Mouse (Mus musculus) c-Kit-positive CD71-positive TER-119-positive erythroid progenitor cells, embryonic 14.5 days (primary cell): ENCODE measurements around the gene Rap1gap2.

Source experiments
- DNase-seq: peaks from one replicate; pipeline ENCODE4 v3.0.0-alpha.2; 2013; ENCODE audit warnings: low spot score

Rap1gap2 gene

DNA sequence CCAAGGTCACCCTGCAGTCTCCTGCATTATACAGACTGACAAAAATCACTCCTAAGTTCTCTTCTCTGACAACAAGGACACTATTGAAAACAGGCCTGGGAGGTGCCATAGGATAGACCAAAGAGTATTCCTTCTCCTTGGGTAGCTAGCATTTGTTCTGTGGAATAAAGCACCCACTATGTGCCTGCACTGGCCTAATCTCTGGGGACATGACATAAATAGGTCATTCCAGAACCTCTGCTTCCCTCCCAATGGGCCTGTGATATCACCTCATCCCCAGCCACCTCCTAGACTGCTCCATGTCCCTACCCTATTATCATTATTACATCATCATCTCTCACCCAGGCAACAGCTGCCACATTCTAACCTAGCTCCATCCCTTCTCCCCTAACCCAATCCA is 108.7 kb downstream of the Rap1gap2 start:
- no peak for DNase-seq

DNA sequence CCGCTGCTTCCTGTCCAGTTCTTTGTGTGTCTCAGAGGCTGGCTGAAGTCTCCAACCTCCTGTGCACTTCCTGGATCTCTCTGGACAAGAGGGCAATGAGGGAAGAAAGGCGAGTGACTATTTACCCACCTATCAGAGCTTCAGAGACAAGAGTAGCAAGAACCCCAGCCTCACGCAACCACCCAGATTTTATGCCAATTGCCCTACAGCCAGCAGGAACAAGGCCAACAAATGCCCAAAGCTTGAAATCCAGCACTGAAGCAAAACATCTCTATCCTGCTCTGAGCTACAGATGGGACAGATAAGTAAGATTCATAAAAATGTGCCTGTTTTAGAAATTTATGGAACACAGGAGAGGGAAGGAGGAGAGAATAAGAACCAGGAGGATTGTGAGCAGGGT is 109.7 kb downstream of the Rap1gap2 start:
- DNase-seq = no peak

GRCm38 (mm10) chr11:74499521-74500099 is 111.1 kb downstream of the Rap1gap2 start:
- no peak for DNase-seq

GRCm38 (mm10) chr11:74499058-74499457 is 111.7 kb downstream of the Rap1gap2 start:
- DNase-seq = no peak

GRCm38 (mm10) chr11:74496581-74496980 is 114.1 kb downstream of the Rap1gap2 start:
- DNase-seq = no peak

- no peak for DNase-seq
These were observed 116.8 kb downstream of the Rap1gap2 start for GRCm38 (mm10) chr11:74493936-74494335.

- DNase-seq = no peak
These were observed 117.4 kb downstream of the Rap1gap2 start for GRCm38 (mm10) chr11:74493172-74493862.

- no peak for DNase-seq
These were observed 119.6 kb downstream of the Rap1gap2 start for GRCm38 (mm10) chr11:74491130-74491529.

- DNase-seq = no peak
These were observed 121.5 kb downstream of the Rap1gap2 start for GRCm38 (mm10) chr11:74489239-74489638.

DNA sequence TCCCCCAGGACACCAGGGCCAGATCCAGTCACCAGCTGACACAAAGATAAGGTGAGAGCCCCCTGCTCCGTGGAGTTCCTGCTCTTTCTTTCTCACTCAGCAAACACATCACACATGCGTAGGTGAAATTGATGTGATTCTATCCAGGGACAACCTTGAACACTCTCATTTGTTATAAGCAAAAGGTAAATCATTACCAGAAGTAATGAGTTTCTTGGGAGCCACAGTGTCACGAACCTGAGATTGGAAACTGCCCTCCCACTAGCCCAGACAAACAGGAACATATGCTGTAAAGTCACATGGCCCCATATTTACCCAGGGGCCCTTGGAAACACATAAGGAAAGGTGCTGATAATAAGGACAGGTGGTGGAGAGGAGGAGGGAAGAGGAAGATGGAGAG is 122.8 kb downstream of the Rap1gap2 start:
- no peak for DNase-seq

GRCm38 (mm10) chr11:74485435-74486217 is 125.1 kb downstream of the Rap1gap2 start:
- no peak for DNase-seq

DNA sequence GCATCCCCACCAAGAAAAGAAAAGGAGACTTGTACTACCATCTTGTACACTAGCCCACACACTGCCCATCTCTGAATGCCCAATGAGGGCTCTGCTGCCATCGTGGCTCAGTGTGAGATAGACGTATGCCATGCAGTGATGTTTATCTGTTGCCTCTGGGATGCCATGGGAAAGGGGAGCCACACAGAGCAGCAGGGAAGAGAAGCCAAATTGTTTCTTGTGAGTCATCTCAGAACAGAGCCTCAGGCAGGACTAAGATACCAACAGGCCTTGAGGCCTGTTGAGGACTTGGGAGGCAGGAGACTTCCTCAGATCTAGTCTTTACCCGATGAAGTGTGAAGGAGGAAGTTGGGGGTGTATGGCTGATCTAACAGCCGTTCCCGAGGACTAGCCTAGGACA is 126.8 kb downstream of the Rap1gap2 start:
- DNase-seq = no peak

- no peak for DNase-seq
These were observed 127.4 kb downstream of the Rap1gap2 start for GRCm38 (mm10) chr11:74483153-74483817.

GRCm38 (mm10) chr11:74481797-74482196 is 128.9 kb downstream of the Rap1gap2 start:
- DNase-seq = no peak

DNA sequence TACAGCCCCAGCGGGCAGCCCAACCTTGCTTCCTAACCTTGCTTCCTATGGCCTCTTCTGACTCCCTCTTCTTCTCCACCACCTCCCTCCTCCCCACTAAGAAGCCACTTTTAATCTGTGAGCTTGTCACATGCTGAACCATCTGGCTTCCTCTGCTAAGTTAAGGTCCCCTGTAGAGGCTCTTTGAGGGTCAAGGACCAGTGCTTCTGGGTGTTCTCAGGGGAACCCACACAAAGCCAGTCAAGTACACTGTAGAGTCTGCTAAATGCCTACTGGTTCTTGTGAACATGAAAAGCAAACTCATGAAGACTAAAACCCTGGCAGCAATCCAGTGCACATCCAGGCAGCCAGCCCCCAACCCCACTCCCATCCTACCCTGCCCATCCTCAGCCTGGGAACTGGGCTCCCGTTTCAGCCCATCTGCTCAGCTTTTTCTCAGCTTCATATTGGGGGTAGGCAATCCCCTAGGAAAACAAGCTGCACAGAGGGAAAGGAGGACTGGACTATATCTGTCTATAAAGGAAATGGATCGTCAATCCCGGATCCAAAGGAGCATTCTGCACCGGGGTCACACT is 130.9 kb downstream of the Rap1gap2 start:
- DNase-seq = no peak

DNA sequence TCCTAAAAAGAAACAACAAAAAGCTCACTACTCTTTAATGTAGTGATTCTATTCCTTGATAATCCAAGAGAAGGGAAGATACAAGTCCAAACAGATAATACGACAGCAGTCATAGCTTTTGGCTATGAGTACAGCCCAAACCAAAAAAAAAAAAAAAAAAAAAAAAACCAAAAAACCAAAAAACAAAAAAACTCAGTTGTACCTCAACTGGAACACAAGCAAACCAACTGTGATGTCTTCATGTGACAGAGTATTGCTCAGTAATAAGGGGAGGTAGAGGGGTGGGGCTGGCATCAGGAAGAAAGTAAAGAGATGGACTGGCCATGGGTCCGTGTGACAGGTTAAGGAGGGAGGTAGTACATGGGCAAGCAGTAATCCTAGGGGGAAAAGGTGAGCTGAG is 131.8 kb downstream of the Rap1gap2 start:
- no peak for DNase-seq

GRCm38 (mm10) chr11:74472671-74473070 is 138.0 kb downstream of the Rap1gap2 start:
- DNase-seq = no peak

DNA sequence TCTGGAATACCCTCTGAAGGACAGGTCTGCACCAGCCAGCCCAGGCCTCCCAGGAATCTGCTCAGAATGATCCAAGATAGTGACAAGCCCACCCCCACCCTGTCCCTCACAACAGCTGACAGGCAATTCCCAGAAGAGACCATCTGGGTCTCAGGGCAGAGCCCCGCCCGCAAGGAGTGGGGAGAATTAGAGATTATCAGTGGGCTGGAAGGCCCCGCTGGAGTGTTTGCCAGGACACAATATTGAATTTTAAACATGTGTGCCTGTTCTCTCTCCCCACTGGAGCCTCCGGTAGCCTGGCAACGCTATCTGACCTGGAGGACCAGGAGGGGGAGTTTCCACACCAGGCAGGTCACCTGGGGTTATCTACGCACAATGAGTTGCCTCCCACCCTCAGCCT is 142.5 kb downstream of the Rap1gap2 start:
- DNase-seq = no peak

GRCm38 (mm10) chr11:74465712-74466111 is 145.0 kb downstream of the Rap1gap2 start:
- DNase-seq = no peak

DNA sequence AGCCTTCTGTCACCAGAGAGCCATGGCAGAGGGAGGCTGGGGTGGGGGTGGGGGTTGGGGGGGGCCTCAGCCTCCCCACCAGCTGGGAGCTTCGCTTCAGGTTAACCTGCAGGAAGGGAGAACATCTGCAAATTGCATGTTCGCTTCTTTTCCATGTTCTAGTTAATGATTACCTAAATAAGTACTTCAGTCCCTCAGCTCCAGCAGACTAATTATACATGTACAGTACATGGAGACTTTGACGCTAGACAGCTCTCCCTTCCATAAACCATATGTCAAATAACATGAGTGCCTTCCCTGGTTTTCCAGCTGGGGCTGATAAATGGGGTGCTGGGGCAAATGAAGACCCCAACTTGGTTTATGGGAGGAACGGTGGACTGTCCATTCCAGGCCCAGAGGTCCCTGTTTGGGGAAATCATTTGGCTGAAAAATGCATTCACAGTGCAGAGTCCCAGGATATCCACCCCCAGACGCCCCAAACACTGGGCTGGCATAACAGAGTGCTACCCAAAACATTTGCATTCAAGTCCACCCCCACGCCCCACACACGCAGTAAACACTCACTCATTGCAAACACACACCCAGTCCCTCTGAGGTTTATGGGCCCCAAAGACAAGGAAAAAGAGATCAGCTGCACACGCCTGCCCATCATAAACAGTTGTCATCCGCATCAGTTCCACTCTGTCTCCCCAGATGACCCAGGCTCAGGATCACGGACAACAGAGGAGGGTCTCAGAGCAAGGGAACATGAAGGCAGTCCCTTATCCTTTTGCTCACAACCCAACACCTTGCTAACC is 146.3 kb downstream of the Rap1gap2 start:
- no peak for DNase-seq

GRCm38 (mm10) chr11:74462651-74463050 is 148.1 kb downstream of the Rap1gap2 start:
- no peak for DNase-seq
